Comparison of ENCODE assay signal across 22 mouse cellular contexts in genomic region chr1:72032214-72032613, GRCm38 (mm10).
DNase-seq lines count a peak whose midpoint lies in the region; ATAC-seq and TF ChIP-seq lines count a peak whose summit lies in the region.
"Had no signal": no experiment of that assay in that cellular context is flagged by ENCODE, and none has a peak within 500 bp of the region (broad histone marks: within the 10 kb centered on the region; RNA-seq: fewer than 3 reads in every experiment).

No protein-coding gene starts in this region.

- no peaks in the 10 kb centered on the region for H3K79me2 ChIP-seq in liver, adult 2 months (ENCODE audit: control insufficient read depth, insufficient read depth, low read length)

- H3K27ac ChIP-seq in gastrocnemius, adult 2 months: no peak overlapping the region
- H3K27ac ChIP-seq in liver, adult 2 months (replicated peaks; ENCODE audit: insufficient read depth, low read depth, low read length): peak overlapping the region; percentile 56
- no peak overlapping the region for H3K27ac ChIP-seq in liver, embryonic 11.5 days (ENCODE audit: low read depth, low read length)
- no peak overlapping the region for H3K27ac ChIP-seq in intestine, embryonic 15.5 days
- H3K27ac ChIP-seq: embryonic facial prominence, embryonic 15.5 days; hindbrain, embryonic 13.5 days; limb, embryonic 12.5 days; liver, embryonic 13.5 days; midbrain, embryonic 13.5 days; stomach, postnatal 0 days had no signal

- intact Hi-C loops in gastrocnemius, adult 2 months (cut with DNase I): no loop called here
- intact Hi-C loops in heart, postnatal 25 days (cut with DNase I): no loop called here

- no peak overlapping the region for H3K4me2 ChIP-seq in liver, embryonic 11.5 days
- no peak overlapping the region for H3K4me2 ChIP-seq in intestine, embryonic 15.5 days (replicated peaks)
- H3K4me2 ChIP-seq: embryonic facial prominence, embryonic 15.5 days; hindbrain, embryonic 13.5 days; limb, embryonic 12.5 days; liver, embryonic 13.5 days; midbrain, embryonic 13.5 days had no signal

- no peak overlapping the region for H3K9ac ChIP-seq in liver, adult 2 months (ENCODE audit: low read depth, low read length)
- no peak overlapping the region for H3K9ac ChIP-seq in liver, embryonic 11.5 days (ENCODE audit: low read depth, low read length)
- H3K9ac ChIP-seq in intestine, embryonic 15.5 days: no peak overlapping the region
- H3K9ac ChIP-seq: embryonic facial prominence, embryonic 15.5 days; hindbrain, embryonic 13.5 days; limb, embryonic 12.5 days; liver, embryonic 13.5 days; midbrain, embryonic 13.5 days had no signal

- peaks cover 2% of the 10 kb centered on the region; the same call in 1 of the 2 replicates for H3K4me1 ChIP-seq in liver, adult 2 months (ENCODE audit: control insufficient read depth, insufficient read depth, low read length)
- H3K4me1 ChIP-seq in liver, embryonic 11.5 days (replicated peaks; ENCODE audit: control insufficient read depth, insufficient read depth, low read length): peaks cover 7% of the 10 kb centered on the region
- no peaks in the 10 kb centered on the region for H3K4me1 ChIP-seq in intestine, embryonic 15.5 days (replicated peaks)
- H3K4me1 ChIP-seq: embryonic facial prominence, embryonic 15.5 days; hindbrain, embryonic 13.5 days; midbrain, embryonic 13.5 days had no signal

- 25% methylated on average over 4 of the region's 4 CpGs for WGBS in liver, adult 2 months
- WGBS in liver, embryonic 11.5 days: 62% methylated on average over 4 of the region's 4 CpGs
- 75% methylated on average over 4 of the region's 4 CpGs for WGBS in intestine, embryonic 15.5 days

- no peak overlapping the region for H3K4me3 ChIP-seq in gastrocnemius, adult 2 months
- H3K4me3 ChIP-seq in liver, adult 2 months (ENCODE audit: insufficient read depth, low read depth, low read length): no peak overlapping the region
- no peak overlapping the region for H3K4me3 ChIP-seq in liver, embryonic 11.5 days (ENCODE audit: low read depth, low read length)
- H3K4me3 ChIP-seq in intestine, embryonic 15.5 days (replicated peaks): no peak overlapping the region
- H3K4me3 ChIP-seq: embryonic facial prominence, embryonic 15.5 days; hindbrain, embryonic 13.5 days; limb, embryonic 12.5 days; liver, embryonic 13.5 days; midbrain, embryonic 13.5 days had no signal

- no peak for ATAC-seq in liver, embryonic 11.5 days (replicated peaks; ENCODE audit: low FRiP score)
- ATAC-seq in intestine, embryonic 15.5 days: no peak
- ATAC-seq: forebrain, embryonic 14.5 days; midbrain, embryonic 13.5 days; Patski had no signal

- peak; percentile 27 for DNase-seq in gastrocnemius, adult 2 months
- DNase-seq in gastrocnemius, adult 18-20 months (ENCODE audit: low spot score): no peak
- DNase-seq in heart, postnatal 25 days (ENCODE audit: low spot score): peak; percentile 4
- no peak for DNase-seq in heart, adult 11 months
- peak; percentile 92 for DNase-seq in liver, adult 2 months (ENCODE audit: extremely low read depth, low read depth, low spot score)
- DNase-seq in liver, embryonic 11.5 days (ENCODE audit: low spot score): no peak
- DNase-seq in testis, postnatal 10 days (ENCODE audit: low spot score): peak; percentile 53
- DNase-seq: cerebellum, adult 18-20 months; heart, adult 18-20 months; kidney, adult 18-20 months; kidney, postnatal 10 days; liver, embryonic 13.5 days; lung, adult 2 months; lung, postnatal 14 days had no signal

- TF ChIP-seq CTCF in gastrocnemius, adult 2 months (IDR thresholded peaks at IDR 0.05): no peak
- no peak for TF ChIP-seq CTCF in liver, adult 2 months (IDR thresholded peaks at IDR 0.05; ENCODE audit: low read depth, low read length)

- no peaks in the 10 kb centered on the region for H3K9me3 ChIP-seq in liver, embryonic 11.5 days (ENCODE audit: control insufficient read depth, low read length)
- H3K9me3 ChIP-seq in intestine, embryonic 15.5 days: no peaks in the 10 kb centered on the region
- H3K9me3 ChIP-seq: embryonic facial prominence, embryonic 15.5 days; hindbrain, embryonic 13.5 days; limb, embryonic 12.5 days; liver, embryonic 13.5 days; midbrain, embryonic 13.5 days had no signal

- no peak for TF ChIP-seq POLR2A in liver, adult 2 months (IDR thresholded peaks at IDR 0.05; ENCODE audit: extremely low read depth, insufficient read depth, low read length)

- no peaks in the 10 kb centered on the region for H3K36me3 ChIP-seq in liver, adult 2 months (ENCODE audit: control insufficient read depth, insufficient read depth, low read length)
- H3K36me3 ChIP-seq in liver, embryonic 11.5 days (ENCODE audit: control insufficient read depth, insufficient read depth, low read length): no peaks in the 10 kb centered on the region
- H3K36me3 ChIP-seq in intestine, embryonic 15.5 days: no peaks in the 10 kb centered on the region
- H3K36me3 ChIP-seq: embryonic facial prominence, embryonic 15.5 days; hindbrain, embryonic 13.5 days; limb, embryonic 12.5 days; liver, embryonic 13.5 days; midbrain, embryonic 13.5 days had no signal

- no peaks in the 10 kb centered on the region for H3K27me3 ChIP-seq in liver, adult 2 months (ENCODE audit: control insufficient read depth, insufficient read depth, low read length)
- H3K27me3 ChIP-seq in liver, embryonic 11.5 days (replicated peaks; ENCODE audit: control insufficient read depth, insufficient read depth, low read length): no peaks in the 10 kb centered on the region
- no peaks in the 10 kb centered on the region for H3K27me3 ChIP-seq in intestine, embryonic 15.5 days (replicated peaks)
- H3K27me3 ChIP-seq: embryonic facial prominence, embryonic 15.5 days; hindbrain, embryonic 13.5 days; limb, embryonic 12.5 days; liver, embryonic 13.5 days; midbrain, embryonic 13.5 days; Patski had no signal

Comparison
In these comparisons a context has a peak if more than half of its experiments do, and no peak if none do; other contexts are left out.
1. DNase-seq: peak in gastrocnemius, adult 2 months (single experiment), heart, postnatal 25 days (single experiment), liver, adult 2 months (single experiment) and testis, postnatal 10 days (single experiment); none in gastrocnemius, adult 18-20 months (single experiment), heart, adult 11 months (single experiment) and liver, embryonic 11.5 days (single experiment).